Mouse (Mus musculus) heart, embryonic 15.5 days (tissue): ENCODE results near the gene Aldh3b2. TPM values are rescaled to one million over a fixed set of nuclear protein-coding genes. Genes with fewer than 3 reads are reported as not detected.

Experiments
- ATAC-seq: fragments of 200-750 bp; cut with Nextera tagmentation; replicated peaks from 2 replicates; pipeline ENCODE4 v1.8.0; 2017; ENCODE audit warnings: low read depth, moderate TSS enrichment; ENCODE audit not compliant: insufficient number of reproducible peaks, insufficient read depth, low FRiP score
- H3K27ac ChIP-seq: fragments of 300-500 bp; sonication (generic); 2 replicates; pipeline ENCODE4 v1.5.1; 2015; ENCODE audit warnings: mild to moderate bottlenecking, inconsistent platforms
- H3K27me3 ChIP-seq: fragments of 300-500 bp; sonication (generic); 2 replicates; pipeline ENCODE4 v1.6.1; 2015; ENCODE audit warnings: inconsistent platforms
- H3K36me3 ChIP-seq: fragments of 300-500 bp; sonication (generic); 2 replicates; pipeline ENCODE4 v1.6.1; 2015; ENCODE audit warnings: mild to moderate bottlenecking, inconsistent platforms
- H3K4me1 ChIP-seq: fragments of 300-500 bp; sonication (generic); replicated peaks from 2 replicates; pipeline ENCODE4 v1.6.1; 2015; ENCODE audit warnings: inconsistent platforms
- H3K4me2 ChIP-seq: fragments of 300-500 bp; sonication (generic); 2 replicates; pipeline ENCODE4 v1.6.1; 2015; ENCODE audit warnings: inconsistent platforms, mild to moderate bottlenecking, moderate library complexity
- H3K4me3 ChIP-seq: fragments of 300-500 bp; sonication (generic); 2 replicates; pipeline ENCODE4 v1.5.1; 2015; ENCODE audit warnings: mild to moderate bottlenecking, inconsistent platforms
- H3K9ac ChIP-seq: fragments of 300-500 bp; sonication (generic); 2 replicates; pipeline ENCODE4 v1.6.1; 2015; ENCODE audit warnings: mild to moderate bottlenecking, inconsistent platforms
- H3K9me3 ChIP-seq: fragments of 300-500 bp; sonication (generic); replicated peaks from 2 replicates; pipeline ENCODE4 v1.6.1; 2016; ENCODE audit warnings: inconsistent platforms
- WGBS: fragments of 180-500 bp; shearing (Covaris S2); methylation state at CpG from one replicate; pipeline ENCODE4 v1.1.7; 2015; ENCODE audit warnings: mixed read lengths; 5-methylcytosine and 5-hydroxymethylcytosine counted together
- polyA plus RNA-seq: library from polyadenylated mRNA; unstranded; fragments of >200 nt; fragmentation: Nextera tagmentation; extraction: Ambion mirVana; gene quantifications from 2 replicates; pipeline ENCODE4 v1.2.1, GENCODE M21; 2015

The Aldh3b2 gene
- polyA plus RNA-seq, 1 experiment from 2014 or later, result 0.16 TPM

- Histone ChIP-seq H3K4me1 (peaks cover 48% of the 10 kb centered on the region), H3K9me3 (no peaks in the 10 kb centered on the region), H3K9ac (peak within 1 kb of the TSS; percentile 93), H3K4me3 (peak within 1 kb of the TSS; percentile 87), H3K4me2 (peak within 1 kb of the TSS; percentile 95), H3K36me3 (no peaks in the 10 kb centered on the region), H3K27ac (peak within 1 kb of the TSS; percentile 99), H3K27me3 (no peaks in the 10 kb centered on the region)
- ATAC-seq, result peak; percentile 85
- WGBS, result under 1% methylated on average over 64 of the region's 64 CpGs
Observed at GRCm38 (mm10) chr19:4000119-4000900, 28.2 kb downstream of the Aldh3b2 start, which contains the start of the genes Nudt8 and Gm49405. Nudt8 (plus strand) TSS chr19:4000580. Gm49405 (plus strand) TSS chr19:4000626.

GRCm38 (mm10) chr19:4000949-4001525, 28.9 kb downstream of the Aldh3b2 start:
- ATAC-seq, result no peak
- Histone ChIP-seq H3K36me3 (peaks cover 4% of the 10 kb centered on the region), H3K4me1 (peaks cover 51% of the 10 kb centered on the region), H3K27ac (peak overlapping the region; percentile 99), H3K9ac (peak overlapping the region; percentile 93), H3K27me3 (no peaks in the 10 kb centered on the region), H3K9me3 (no peaks in the 10 kb centered on the region), H3K4me3 (peak overlapping the region; percentile 87), H3K4me2 (peak overlapping the region; percentile 95)
- 18% methylated on average over 17 of the region's 17 CpGs for WGBS

- Histone ChIP-seq H3K9me3 (no peaks in the 10 kb centered on the region), H3K36me3 (peaks cover 11% of the 10 kb centered on the region), H3K4me3 (peak overlapping the region; percentile 87; the same call in 1 of the 2 replicates), H3K4me2 (peak overlapping the region; percentile 95), H3K27ac (peak overlapping the region; percentile 99), H3K9ac (no peak overlapping the region; the same call in 1 of the 2 replicates), H3K4me1 (peaks cover 52% of the 10 kb centered on the region), H3K27me3 (no peaks in the 10 kb centered on the region)
- ATAC-seq, result no peak
- 64% methylated on average over 5 of the region's 5 CpGs for WGBS
Observed at GRCm38 (mm10) chr19:4001752-4002151, 29.6 kb downstream of the Aldh3b2 start.

GRCm38 (mm10) chr19:4003112-4003511, 31.0 kb downstream of the Aldh3b2 start, which contains the start of gene Doc2g:
Doc2g (plus strand) TSS chr19:4003313.
- H3K4me2 ChIP-seq, result peak within 1 kb of the TSS; percentile 58
- peaks cover 24% of the 10 kb centered on the region for H3K36me3 ChIP-seq
- no peaks in the 10 kb centered on the region for H3K27me3 ChIP-seq
- ATAC-seq, result peak; percentile 58
- peak within 1 kb of the TSS; percentile 99 for H3K27ac ChIP-seq
- peak within 1 kb of the TSS; percentile 48 for H3K9ac ChIP-seq
- H3K9me3 ChIP-seq, result no peaks in the 10 kb centered on the region
- peaks cover 52% of the 10 kb centered on the region for H3K4me1 ChIP-seq
- 47% methylated on average over 1 of the region's 1 CpGs for WGBS
- peak within 1 kb of the TSS; percentile 29 for H3K4me3 ChIP-seq

- H3K27ac ChIP-seq, result peak overlapping the region; percentile 99
- peak overlapping the region; percentile 48 for H3K9ac ChIP-seq
- peak overlapping the region; percentile 58 for H3K4me2 ChIP-seq
- WGBS, result 61% methylated on average over 12 of the region's 12 CpGs
- ATAC-seq, result no peak
- H3K27me3 ChIP-seq, result no peaks in the 10 kb centered on the region
- peaks cover 30% of the 10 kb centered on the region for H3K36me3 ChIP-seq
- H3K9me3 ChIP-seq, result no peaks in the 10 kb centered on the region
- peak overlapping the region; percentile 29 for H3K4me3 ChIP-seq
- H3K4me1 ChIP-seq, result peaks cover 52% of the 10 kb centered on the region
Observed at GRCm38 (mm10) chr19:4003641-4004040, 31.5 kb downstream of the Aldh3b2 start.

GRCm38 (mm10) chr19:4004331-4004730, 32.2 kb downstream of the Aldh3b2 start:
- peaks cover 37% of the 10 kb centered on the region for H3K36me3 ChIP-seq
- H3K4me1 ChIP-seq, result peaks cover 52% of the 10 kb centered on the region
- peak overlapping the region; percentile 58 for H3K4me2 ChIP-seq
- peak overlapping the region; percentile 48; the same call in 1 of the 2 replicates for H3K9ac ChIP-seq
- 72% methylated on average over 15 of the region's 15 CpGs for WGBS
- no peaks in the 10 kb centered on the region for H3K9me3 ChIP-seq
- peak overlapping the region; percentile 99 for H3K27ac ChIP-seq
- H3K4me3 ChIP-seq, result peak overlapping the region; percentile 29
- ATAC-seq, result no peak
- H3K27me3 ChIP-seq, result no peaks in the 10 kb centered on the region

GRCm38 (mm10) chr19:4005091-4005490, 33.0 kb downstream of the Aldh3b2 start:
- no peak for ATAC-seq
- Histone ChIP-seq H3K27me3 (no peaks in the 10 kb centered on the region), H3K27ac (peak overlapping the region; percentile 99), H3K4me1 (peaks cover 46% of the 10 kb centered on the region), H3K36me3 (peaks cover 44% of the 10 kb centered on the region), H3K4me3 (no peak overlapping the region), H3K9ac (no peak overlapping the region), H3K4me2 (peak overlapping the region; percentile 58), H3K9me3 (no peaks in the 10 kb centered on the region)
- 67% methylated on average over 9 of the region's 9 CpGs for WGBS

- Histone ChIP-seq H3K9me3 (no peaks in the 10 kb centered on the region), H3K9ac (no peak overlapping the region), H3K4me2 (no peak overlapping the region), H3K36me3 (peaks cover 49% of the 10 kb centered on the region), H3K27me3 (no peaks in the 10 kb centered on the region), H3K4me3 (no peak overlapping the region), H3K27ac (0 out of 2 replicates have a peak overlapping the region, but pooled peaks have one; percentile 15), H3K4me1 (peaks cover 46% of the 10 kb centered on the region)
- WGBS, result 89% methylated on average over 8 of the region's 8 CpGs
- ATAC-seq, result no peak
Observed at GRCm38 (mm10) chr19:4005971-4006370, 33.8 kb downstream of the Aldh3b2 start.

- H3K27ac ChIP-seq, result no peak overlapping the region
- no peak for ATAC-seq
- peaks cover 18% of the 10 kb centered on the region for H3K4me1 ChIP-seq
- no peak overlapping the region for H3K9ac ChIP-seq
- H3K36me3 ChIP-seq, result peaks cover 45% of the 10 kb centered on the region
- 90% methylated on average over 5 of the region's 5 CpGs for WGBS
- H3K27me3 ChIP-seq, result no peaks in the 10 kb centered on the region
- H3K4me2 ChIP-seq, result no peak overlapping the region
- no peak overlapping the region for H3K4me3 ChIP-seq
- no peaks in the 10 kb centered on the region for H3K9me3 ChIP-seq
Observed at GRCm38 (mm10) chr19:4011086-4011485, 39.0 kb downstream of the Aldh3b2 start.

GRCm38 (mm10) chr19:4012432-4013022, 40.4 kb downstream of the Aldh3b2 start, which contains the start of gene Ndufv1:
Ndufv1 (minus strand) TSS chr19:4012806.
- H3K36me3 ChIP-seq, result peaks cover 31% of the 10 kb centered on the region
- H3K4me2 ChIP-seq, result peak within 1 kb of the TSS; percentile 62
- H3K4me1 ChIP-seq, result peaks cover 17% of the 10 kb centered on the region
- peak within 1 kb of the TSS; percentile 86 for H3K27ac ChIP-seq
- H3K9me3 ChIP-seq, result no peaks in the 10 kb centered on the region
- H3K27me3 ChIP-seq, result no peaks in the 10 kb centered on the region
- peak within 1 kb of the TSS; percentile 82 for H3K9ac ChIP-seq
- under 1% methylated on average over 45 of the region's 45 CpGs for WGBS
- peak; percentile 99 for ATAC-seq
- H3K4me3 ChIP-seq, result peak within 1 kb of the TSS; percentile 77

- H3K36me3 ChIP-seq, result peaks cover 25% of the 10 kb centered on the region
- WGBS, result 12% methylated on average over 9 of the region's 9 CpGs
- H3K4me1 ChIP-seq, result peaks cover 17% of the 10 kb centered on the region
- peak overlapping the region; percentile 77 for H3K4me3 ChIP-seq
- peak overlapping the region; percentile 55 for H3K4me2 ChIP-seq
- H3K27me3 ChIP-seq, result no peaks in the 10 kb centered on the region
- no peak for ATAC-seq
- H3K9ac ChIP-seq, result peak overlapping the region; percentile 37
- peak overlapping the region; percentile 33; the same call in 1 of the 2 replicates for H3K27ac ChIP-seq
- H3K9me3 ChIP-seq, result no peaks in the 10 kb centered on the region
Observed at GRCm38 (mm10) chr19:4013066-4013465, 40.9 kb downstream of the Aldh3b2 start.
